Mouse (Mus musculus) induced T-regulatory cell, adult 2 months (primary cell): Measurements from ENCODE around the gene S1pr4.
A peak's percentile ranks its signal among the peaks of the same experiment; 100 is the strongest.

Experiments
- DNase-seq: peaks from one replicate; pipeline ENCODE4 v3.0.0-alpha.2; 2012; ENCODE audit warnings: low read depth

S1pr4 gene

GRCm38 (mm10) chr10:81493601-81494220 lies 6.2 kb downstream of the S1pr4 start:
- DNase-seq, result peak; percentile 67

GRCm38 (mm10) chr10:81492606-81493240 lies 7.2 kb downstream of the S1pr4 start:
- no peak for DNase-seq

GRCm38 (mm10) chr10:81491018-81491417 lies 8.9 kb downstream of the S1pr4 start:
- DNase-seq, result no peak

GRCm38 (mm10) chr10:81489941-81490340 lies 10.0 kb downstream of the S1pr4 start:
- DNase-seq, result no peak

GRCm38 (mm10) chr10:81488081-81488480 lies 11.9 kb downstream of the S1pr4 start:
- DNase-seq, result no peak

GRCm38 (mm10) chr10:81486496-81486895 lies 13.4 kb downstream of the S1pr4 start:
- no peak for DNase-seq

- no peak for DNase-seq
Measured at GRCm38 (mm10) chr10:81485479-81486018, 14.4 kb downstream of the S1pr4 start.

GRCm38 (mm10) chr10:81485060-81485449 lies 14.9 kb downstream of the S1pr4 start:
- DNase-seq, result peak; percentile 68

- DNase-seq, result no peak
Measured at GRCm38 (mm10) chr10:81484441-81485059, 15.4 kb downstream of the S1pr4 start.

GRCm38 (mm10) chr10:81483983-81484382 lies 15.9 kb downstream of the S1pr4 start:
- DNase-seq, result peak; percentile 79

- peak; percentile 76 for DNase-seq
Measured at GRCm38 (mm10) chr10:81482533-81482889, 17.4 kb downstream of the S1pr4 start, which contains the start of gene Celf5. Gene Celf5, minus strand, starts transcription at chr10:81482709.

- DNase-seq, result no peak
Measured at GRCm38 (mm10) chr10:81481605-81482532, 18.1 kb downstream of the S1pr4 start.

- no peak for DNase-seq
Measured at GRCm38 (mm10) chr10:81474461-81474860, 25.5 kb downstream of the S1pr4 start.

- DNase-seq, result peak; percentile 90
Measured at GRCm38 (mm10) chr10:81473003-81473451, 26.9 kb downstream of the S1pr4 start.

- no peak for DNase-seq
Measured at GRCm38 (mm10) chr10:81472403-81473002, 27.4 kb downstream of the S1pr4 start.

GRCm38 (mm10) chr10:81470454-81470853 lies 29.5 kb downstream of the S1pr4 start:
- peak; percentile 78 for DNase-seq

GRCm38 (mm10) chr10:81469253-81469652 lies 30.7 kb downstream of the S1pr4 start:
- DNase-seq, result no peak

- DNase-seq, result no peak
Measured at GRCm38 (mm10) chr10:81467670-81468235, 32.2 kb downstream of the S1pr4 start.

GRCm38 (mm10) chr10:81466881-81467280 lies 33.1 kb downstream of the S1pr4 start:
- DNase-seq, result no peak

GRCm38 (mm10) chr10:81466066-81466465 lies 33.9 kb downstream of the S1pr4 start:
- no peak for DNase-seq

GRCm38 (mm10) chr10:81465265-81465645 lies 34.7 kb downstream of the S1pr4 start:
- DNase-seq, result no peak
